Mouse (Mus musculus): ENCODE measurements around the gene 4930564D02Rik. TPM values are rescaled to one million over a fixed set of nuclear protein-coding genes. Genes with fewer than 3 reads are reported as not detected.
A peak's percentile ranks its signal among the peaks of the same experiment; 100 is the strongest.

The 4930564D02Rik gene
- polyA plus RNA-seq, 1 experiment from 2014 or later, result not detected

DNA sequence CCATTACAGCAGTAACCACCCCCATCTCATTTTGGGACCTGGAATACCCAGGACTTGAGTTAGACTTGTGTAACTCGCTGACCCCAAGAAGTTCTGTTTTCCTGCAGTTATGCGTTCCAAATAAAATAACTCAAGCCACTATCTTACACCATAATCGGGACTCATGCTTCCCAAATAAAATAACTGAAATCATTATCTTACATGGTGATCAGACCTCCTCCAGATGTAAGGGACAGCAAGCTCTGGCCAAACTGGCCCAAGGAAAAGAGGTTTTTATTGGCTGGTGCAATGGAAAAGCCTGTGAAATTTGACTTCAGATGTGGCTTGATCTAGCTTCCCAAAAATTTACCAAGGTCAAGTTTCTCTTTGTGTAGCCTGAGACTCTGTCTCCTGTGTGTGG, 5.1 kb upstream of the 4930564D02Rik start:
- Histone ChIP-seq H3K4me3 (no peak overlapping the region), H3K36me3 (no peaks in the 10 kb centered on the region), H3K4me1 (replicated peaks) (peaks cover 6% of the 10 kb centered on the region; the same call in 1 of the 2 replicates), H3K27me3 (peaks cover 16% of the 10 kb centered on the region), H3K27ac (no peak overlapping the region), H3K9me3 (no peaks in the 10 kb centered on the region), H3K4me2 (no peak overlapping the region), H3K9ac (no peak overlapping the region)
- ATAC-seq (ENCODE audit: low FRiP score), result no peak
- WGBS, result 80% methylated on average over 3 of the region's 3 CpGs

DNA sequence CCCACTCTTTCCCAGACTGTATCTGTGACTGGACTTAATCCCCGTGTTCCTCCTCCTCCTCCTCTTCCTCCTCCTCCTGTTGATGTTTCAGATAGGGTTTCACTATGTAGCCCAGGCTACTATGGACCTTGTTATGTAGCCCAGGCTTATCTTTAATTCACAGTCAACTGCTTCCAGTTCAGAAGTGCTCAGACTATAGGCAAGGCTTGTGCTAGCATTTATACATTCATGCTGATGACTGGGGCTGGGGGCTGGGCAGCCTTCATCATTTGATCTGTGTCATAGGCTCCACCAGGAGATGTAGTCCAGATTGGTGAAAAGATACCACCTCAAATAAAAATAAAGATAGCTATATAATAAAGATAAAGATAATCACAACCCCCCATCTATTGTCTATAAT, 4.7 kb upstream of the 4930564D02Rik start:
- Histone ChIP-seq H3K36me3 (no peaks in the 10 kb centered on the region), H3K4me3 (no peak overlapping the region), H3K27ac (no peak overlapping the region), H3K4me2 (no peak overlapping the region), H3K4me1 (replicated peaks) (peaks cover 6% of the 10 kb centered on the region; the same call in 1 of the 2 replicates), H3K27me3 (peaks cover 16% of the 10 kb centered on the region), H3K9ac (no peak overlapping the region), H3K9me3 (no peaks in the 10 kb centered on the region)
- 70% methylated on average over 1 of the region's 1 CpGs for WGBS
- no peak for ATAC-seq (ENCODE audit: low FRiP score)

DNA sequence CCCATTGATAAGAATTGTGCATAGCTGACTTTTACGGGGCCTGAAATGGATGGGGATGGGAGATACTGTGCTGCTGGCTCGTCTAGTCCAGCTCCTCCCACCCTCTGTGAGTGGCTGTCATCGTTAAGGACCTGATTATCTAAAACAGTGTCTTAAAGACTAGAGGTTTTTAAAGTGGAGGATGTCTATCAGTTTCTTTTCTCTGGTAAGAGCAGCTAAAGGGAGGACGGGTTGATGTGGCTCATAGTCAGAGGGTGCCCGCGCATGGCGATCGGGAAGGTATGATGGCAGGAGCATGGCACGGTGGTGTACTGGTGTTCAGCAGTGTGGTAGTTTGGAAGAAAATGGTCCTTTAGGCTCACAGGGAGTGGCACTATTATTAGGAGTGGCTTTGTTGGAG, 4.0 kb upstream of the 4930564D02Rik start:
- no peak overlapping the region for H3K27ac ChIP-seq
- WGBS, result 91% methylated on average over 9 of the region's 9 CpGs
- H3K9me3 ChIP-seq, result no peaks in the 10 kb centered on the region
- no peak overlapping the region for H3K4me2 ChIP-seq
- ATAC-seq (ENCODE audit: low FRiP score), result no peak
- H3K4me1 ChIP-seq (replicated peaks), result peaks cover 6% of the 10 kb centered on the region; the same call in 1 of the 2 replicates
- H3K36me3 ChIP-seq, result no peaks in the 10 kb centered on the region
- H3K27me3 ChIP-seq, result peaks cover 16% of the 10 kb centered on the region
- H3K9ac ChIP-seq, result no peak overlapping the region
- H3K4me3 ChIP-seq, result no peak overlapping the region

DNA sequence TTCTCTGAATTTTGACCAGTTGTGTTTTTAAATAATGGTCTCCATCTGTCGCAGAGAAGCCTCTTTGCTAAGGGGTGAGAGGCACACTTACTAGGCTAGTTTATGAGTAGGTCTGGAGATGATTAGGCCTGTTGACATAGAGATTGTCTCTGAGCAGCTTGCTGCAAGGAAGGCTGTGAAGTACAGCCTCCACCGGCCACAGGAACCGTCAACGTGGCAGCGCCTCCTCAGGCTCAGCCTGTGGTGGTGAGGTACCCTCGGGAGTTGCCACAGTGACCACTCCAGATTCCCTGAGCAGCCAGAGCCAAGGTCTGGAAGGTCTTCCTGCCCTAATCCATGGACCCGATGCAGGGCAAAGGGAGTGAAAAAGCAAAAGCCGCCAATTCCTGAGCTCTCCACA, 3.9 kb downstream of the 4930564D02Rik start:
- H3K4me3 ChIP-seq, result no peak overlapping the region
- ATAC-seq (ENCODE audit: low FRiP score), result no peak
- H3K4me1 ChIP-seq (replicated peaks), result no peaks in the 10 kb centered on the region
- no peaks in the 10 kb centered on the region for H3K36me3 ChIP-seq
- H3K9ac ChIP-seq, result no peak overlapping the region
- H3K4me2 ChIP-seq, result no peak overlapping the region
- H3K9me3 ChIP-seq, result no peaks in the 10 kb centered on the region
- no peak overlapping the region for H3K27ac ChIP-seq
- H3K27me3 ChIP-seq, result no peaks in the 10 kb centered on the region
- 63% methylated on average over 8 of the region's 8 CpGs for WGBS

DNA sequence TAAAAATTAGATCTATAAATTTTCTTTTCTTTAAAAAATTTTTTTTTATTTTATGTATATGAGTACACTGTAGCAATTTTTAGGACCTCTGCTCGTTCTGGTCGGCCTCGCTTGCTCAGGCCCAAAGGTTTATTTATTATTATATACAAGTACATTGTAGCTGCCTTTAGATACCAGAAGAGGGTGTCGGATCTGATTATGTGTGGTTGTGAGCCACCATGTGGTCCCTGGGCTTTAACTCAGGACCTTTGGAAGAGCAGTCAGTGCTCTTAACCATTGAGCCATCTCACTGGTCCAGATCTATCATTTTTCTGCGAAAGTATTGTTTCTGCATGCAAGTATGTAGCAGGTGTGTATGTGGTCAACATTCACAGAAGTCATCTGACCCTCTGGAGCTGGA, 4.6 kb downstream of the 4930564D02Rik start:
- Histone ChIP-seq H3K9ac (no peak overlapping the region), H3K9me3 (no peaks in the 10 kb centered on the region), H3K27ac (no peak overlapping the region), H3K4me3 (no peak overlapping the region), H3K36me3 (no peaks in the 10 kb centered on the region), H3K27me3 (no peaks in the 10 kb centered on the region), H3K4me2 (no peak overlapping the region), H3K4me1 (replicated peaks) (no peaks in the 10 kb centered on the region)
- 94% methylated on average over 5 of the region's 5 CpGs for WGBS
- ATAC-seq (ENCODE audit: low FRiP score), result no peak

DNA sequence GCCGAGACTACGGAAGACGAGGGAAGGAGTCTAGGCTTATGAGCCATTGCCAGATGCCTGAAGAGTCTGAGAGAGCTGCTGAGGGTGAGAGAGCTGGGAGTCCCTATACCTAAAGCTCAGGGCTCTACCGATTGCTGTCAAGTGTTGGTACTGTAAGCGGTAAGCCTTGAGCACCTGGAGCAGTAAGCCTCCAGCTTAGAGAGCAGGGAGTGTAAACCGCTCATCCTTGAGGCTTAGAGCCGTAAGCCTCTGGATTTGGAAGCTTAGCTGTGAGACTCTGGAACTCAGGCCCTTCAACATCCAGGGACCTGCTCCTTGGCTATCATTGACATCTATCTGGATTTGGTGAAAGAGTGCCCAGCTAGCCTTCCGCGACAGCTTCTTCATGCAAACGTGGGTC, 5.9 kb downstream of the 4930564D02Rik start:
- Histone ChIP-seq H3K4me2 (no peak overlapping the region), H3K4me1 (replicated peaks) (no peaks in the 10 kb centered on the region), H3K27me3 (no peaks in the 10 kb centered on the region), H3K36me3 (no peaks in the 10 kb centered on the region), H3K9ac (no peak overlapping the region), H3K27ac (no peak overlapping the region), H3K9me3 (no peaks in the 10 kb centered on the region), H3K4me3 (no peak overlapping the region)
- no peak for ATAC-seq (ENCODE audit: low FRiP score)
- WGBS, result 91% methylated on average over 10 of the region's 10 CpGs

DNA sequence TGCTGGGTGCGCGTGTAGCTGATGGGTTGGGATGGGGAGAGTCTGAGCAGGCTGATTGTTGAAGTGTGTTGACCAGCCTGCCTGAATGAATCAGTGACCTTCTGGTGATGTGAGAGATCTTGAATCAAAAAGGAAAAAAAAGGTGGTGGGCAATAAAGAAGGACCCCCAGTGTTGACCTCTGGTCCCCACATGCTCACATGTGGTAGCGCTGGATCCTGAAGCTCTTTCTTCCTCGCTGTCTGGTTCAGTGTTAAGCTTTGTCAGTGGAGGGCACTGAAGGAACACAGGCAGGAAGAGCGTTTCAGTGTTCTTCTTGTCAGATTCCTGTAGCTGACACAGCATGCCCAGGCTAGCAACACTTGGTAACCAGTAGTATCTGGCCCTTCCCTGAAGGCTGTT, 9.2 kb downstream of the 4930564D02Rik start:
- Histone ChIP-seq H3K9me3 (no peaks in the 10 kb centered on the region), H3K9ac (no peak overlapping the region), H3K36me3 (no peaks in the 10 kb centered on the region), H3K27ac (no peak overlapping the region), H3K4me2 (no peak overlapping the region), H3K4me1 (replicated peaks) (0 out of 2 replicates have a peak, but pooled peaks cover 3% of the 10 kb centered on the region), H3K4me3 (no peak overlapping the region), H3K27me3 (no peaks in the 10 kb centered on the region)
- ATAC-seq (ENCODE audit: low FRiP score), result no peak
- 92% methylated on average over 5 of the region's 5 CpGs for WGBS

DNA sequence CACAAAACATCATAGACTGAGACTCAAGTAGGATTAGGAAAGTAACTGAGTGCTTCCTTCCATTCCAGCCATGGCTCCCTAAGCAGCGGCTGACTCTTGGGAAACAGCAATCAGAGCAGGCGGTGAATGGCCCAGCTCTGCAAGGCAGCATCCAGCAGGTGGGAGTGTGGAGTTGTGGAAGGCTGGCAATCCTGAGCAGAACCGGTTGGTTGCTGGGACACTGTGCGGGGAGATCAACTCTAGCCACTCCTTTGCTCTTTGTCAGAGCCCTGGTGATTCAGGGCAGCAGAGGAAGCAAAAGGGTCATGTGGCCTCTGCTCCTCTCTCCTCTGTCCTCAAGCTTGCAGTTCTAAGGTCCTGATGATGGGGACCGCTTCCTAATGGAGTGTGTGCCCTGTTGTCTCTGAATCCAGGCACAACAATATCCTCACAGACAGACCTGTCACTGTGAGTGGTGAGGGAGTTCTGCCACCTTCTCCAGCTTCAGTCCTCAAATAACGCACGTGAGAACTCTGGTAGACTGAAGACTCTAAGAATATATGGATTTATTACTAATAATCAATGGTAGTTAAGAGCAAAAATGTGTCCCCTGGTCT, 11.7 kb downstream of the 4930564D02Rik start:
- H3K36me3 ChIP-seq, result no peaks in the 10 kb centered on the region
- no peaks in the 10 kb centered on the region for H3K9me3 ChIP-seq
- H3K27me3 ChIP-seq, result no peaks in the 10 kb centered on the region
- no peak overlapping the region for H3K27ac ChIP-seq
- peak; percentile 94 for ATAC-seq (ENCODE audit: low FRiP score)
- 0 out of 2 replicates have a peak, but pooled peaks cover 3% of the 10 kb centered on the region for H3K4me1 ChIP-seq (replicated peaks)
- no peak overlapping the region for H3K4me2 ChIP-seq
- 23% methylated on average over 7 of the region's 7 CpGs for WGBS
- no peak overlapping the region for H3K9ac ChIP-seq
- no peak overlapping the region for H3K4me3 ChIP-seq

DNA sequence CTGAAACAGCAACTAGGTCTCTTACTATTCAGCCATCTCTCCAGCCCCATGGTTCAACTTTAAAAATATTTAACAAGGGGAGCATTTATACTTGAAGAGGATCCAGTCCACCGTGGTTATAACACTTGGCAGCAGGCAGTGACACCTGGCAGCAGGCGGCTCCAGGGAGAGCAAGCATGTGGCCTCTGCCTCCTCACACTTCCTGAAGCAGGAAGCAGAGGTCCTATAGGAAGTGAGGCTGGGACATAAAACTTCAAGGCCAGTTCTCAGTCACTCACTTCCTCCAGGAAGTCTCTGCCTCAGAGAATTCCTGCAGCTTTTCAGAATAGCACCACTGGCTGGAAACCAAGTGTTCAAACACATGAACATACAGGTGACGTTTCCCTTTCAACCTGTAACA, 20.7 kb downstream of the 4930564D02Rik start:
- H3K4me1 ChIP-seq (replicated peaks), result no peaks in the 10 kb centered on the region
- no peak overlapping the region for H3K4me3 ChIP-seq
- WGBS, result 75% methylated on average over 3 of the region's 3 CpGs
- H3K9me3 ChIP-seq, result no peaks in the 10 kb centered on the region
- H3K4me2 ChIP-seq, result no peak overlapping the region
- no peak overlapping the region for H3K27ac ChIP-seq
- H3K27me3 ChIP-seq, result no peaks in the 10 kb centered on the region
- H3K9ac ChIP-seq, result no peak overlapping the region
- no peak for ATAC-seq (ENCODE audit: low FRiP score)
- no peaks in the 10 kb centered on the region for H3K36me3 ChIP-seq

DNA sequence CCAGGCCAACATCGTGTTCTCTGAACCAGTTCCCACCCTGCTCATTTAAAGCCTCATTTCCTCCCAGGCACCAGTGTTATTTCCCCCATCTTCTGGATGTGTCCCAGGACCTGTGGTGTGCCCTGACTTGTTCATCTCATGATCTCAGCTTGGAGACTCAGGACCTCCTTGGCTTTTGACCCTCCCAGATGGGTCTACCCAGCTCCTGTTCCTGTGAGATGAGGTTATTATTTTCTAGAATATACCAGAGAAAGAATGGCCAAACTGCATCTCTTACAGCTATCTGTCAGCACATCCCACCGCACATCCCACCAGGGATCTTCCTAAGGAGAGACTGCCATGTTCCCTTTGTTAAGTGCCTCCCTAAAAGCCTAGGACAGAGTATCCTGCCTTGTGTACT, 22.0 kb downstream of the 4930564D02Rik start:
- Histone ChIP-seq H3K36me3 (no peaks in the 10 kb centered on the region), H3K4me3 (no peak overlapping the region), H3K9ac (no peak overlapping the region), H3K4me2 (no peak overlapping the region), H3K27ac (no peak overlapping the region), H3K27me3 (no peaks in the 10 kb centered on the region), H3K9me3 (no peaks in the 10 kb centered on the region), H3K4me1 (replicated peaks) (0 out of 2 replicates have a peak, but pooled peaks cover 3% of the 10 kb centered on the region)
- WGBS, result 89% methylated on average over 2 of the region's 2 CpGs
- ATAC-seq (ENCODE audit: low FRiP score), result no peak

DNA sequence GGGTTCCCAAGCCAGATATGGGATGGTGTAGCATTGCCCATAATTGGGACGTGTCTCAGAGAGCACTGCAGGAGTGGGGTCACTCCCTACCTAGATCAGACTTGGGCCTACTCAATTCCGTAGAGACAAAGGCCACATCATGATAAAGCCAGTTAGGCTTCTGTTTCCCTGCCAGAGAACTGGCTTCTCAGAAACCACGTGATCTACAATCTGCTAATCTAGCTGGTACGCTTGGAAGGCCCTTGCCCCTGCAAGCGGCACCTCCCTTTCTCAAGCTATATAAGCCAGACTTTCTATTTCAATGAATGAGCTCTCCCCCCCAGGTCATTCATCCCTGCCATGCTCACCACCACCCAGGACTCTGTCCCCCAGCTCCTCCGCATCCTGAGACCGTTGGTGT, 23.5 kb downstream of the 4930564D02Rik start:
- 90% methylated on average over 7 of the region's 7 CpGs for WGBS
- Histone ChIP-seq H3K27ac (no peak overlapping the region), H3K27me3 (no peaks in the 10 kb centered on the region), H3K4me3 (no peak overlapping the region), H3K9me3 (no peaks in the 10 kb centered on the region), H3K4me2 (no peak overlapping the region), H3K9ac (no peak overlapping the region), H3K36me3 (no peaks in the 10 kb centered on the region), H3K4me1 (replicated peaks) (0 out of 2 replicates have a peak, but pooled peaks cover 3% of the 10 kb centered on the region)
- no peak for ATAC-seq (ENCODE audit: low FRiP score)

DNA sequence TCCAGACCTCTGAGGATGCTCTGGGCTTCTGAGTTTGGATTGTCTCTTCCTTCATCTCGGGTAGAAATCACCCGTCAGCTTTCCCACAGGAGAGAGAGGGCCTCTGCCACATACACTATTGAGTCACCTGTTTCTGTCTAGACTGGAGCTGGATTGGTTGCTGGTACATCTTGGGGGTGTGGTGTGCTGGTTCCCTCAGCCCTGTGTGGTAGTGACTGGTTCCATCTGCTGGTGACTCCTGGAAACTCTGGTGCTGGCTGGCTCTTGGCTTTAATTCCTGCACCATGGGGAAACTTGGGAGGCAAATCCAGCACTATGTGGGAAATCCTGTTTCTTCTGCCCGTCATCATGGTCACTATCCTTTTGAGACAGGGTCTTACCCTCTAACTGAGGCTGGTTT, 24.3 kb downstream of the 4930564D02Rik start:
- H3K4me1 ChIP-seq (replicated peaks), result 0 out of 2 replicates have a peak, but pooled peaks cover 3% of the 10 kb centered on the region
- no peak overlapping the region for H3K4me3 ChIP-seq
- H3K36me3 ChIP-seq, result no peaks in the 10 kb centered on the region
- H3K4me2 ChIP-seq, result no peak overlapping the region
- no peaks in the 10 kb centered on the region for H3K9me3 ChIP-seq
- no peak overlapping the region for H3K27ac ChIP-seq
- no peak for ATAC-seq (ENCODE audit: low FRiP score)
- no peaks in the 10 kb centered on the region for H3K27me3 ChIP-seq
- H3K9ac ChIP-seq, result no peak overlapping the region
- 34% methylated on average over 3 of the region's 3 CpGs for WGBS

DNA sequence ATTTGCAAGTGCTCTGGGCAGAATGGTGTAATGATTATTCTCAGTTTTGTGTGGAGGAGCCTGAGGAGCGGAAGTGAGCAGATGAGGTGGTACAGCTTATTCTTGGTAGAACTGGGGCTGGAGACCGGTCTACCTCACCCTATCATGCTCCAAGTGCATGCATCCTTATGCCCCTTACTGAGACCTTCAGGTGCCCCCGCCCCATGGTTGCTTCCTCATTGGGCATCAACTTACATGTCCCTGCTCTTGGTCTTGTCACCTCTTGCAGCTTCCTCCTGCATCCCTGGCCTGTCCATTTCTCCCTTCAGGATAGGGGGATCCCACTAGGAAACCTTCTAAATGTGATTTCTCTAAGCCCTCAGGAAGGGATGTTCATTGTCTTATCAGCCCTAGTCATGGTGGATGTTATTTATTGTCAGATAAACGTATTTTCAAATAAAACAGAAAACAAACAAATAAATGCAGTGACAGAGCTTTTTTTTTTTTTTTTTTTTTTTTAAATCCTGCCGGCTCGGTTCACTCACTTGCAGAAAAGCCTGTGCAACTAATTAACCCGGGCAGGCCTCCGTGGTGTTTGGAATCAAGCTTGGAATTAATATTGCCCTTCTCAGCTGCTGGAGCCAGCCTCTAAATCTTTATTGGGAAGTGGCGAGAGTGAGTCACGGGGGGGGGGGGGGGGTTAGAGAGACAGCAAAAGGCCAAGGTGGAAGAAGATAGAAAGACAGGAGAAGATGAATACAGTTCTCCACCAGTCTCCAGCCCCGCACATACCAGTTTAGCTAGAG, 26.3 kb downstream of the 4930564D02Rik start:
- Histone ChIP-seq H3K4me3 (no peak overlapping the region), H3K4me2 (no peak overlapping the region), H3K9ac (no peak overlapping the region), H3K27ac (no peak overlapping the region), H3K36me3 (no peaks in the 10 kb centered on the region), H3K27me3 (0 out of 2 replicates have a peak, but pooled peaks cover 4% of the 10 kb centered on the region), H3K9me3 (no peaks in the 10 kb centered on the region), H3K4me1 (replicated peaks) (0 out of 2 replicates have a peak, but pooled peaks cover 3% of the 10 kb centered on the region)
- no peak for ATAC-seq (ENCODE audit: low FRiP score)
- WGBS, result 57% methylated on average over 11 of the region's 11 CpGs

All from hindbrain, embryonic 13.5 days (tissue).